Mouse (Mus musculus) hindbrain, embryonic 13.5 days (tissue): ENCODE measurements around the gene Fam177a. TPM values are rescaled to one million over a fixed set of nuclear protein-coding genes. Genes with fewer than 3 reads are reported as not detected.
"Not testable (repeated sequence)": the region's sequence is repeated elsewhere in the genome, so short reads cannot be mapped to it uniquely, and the experiment has no call there.

Experiments used
- ATAC-seq: fragments of 200-750 bp; cut with Nextera tagmentation; 2 replicates; pipeline ENCODE4 v1.8.0; 2017; ENCODE audit warnings: moderate TSS enrichment; ENCODE audit not compliant: low FRiP score
- H3K27ac ChIP-seq: fragments of 300-500 bp; sonication (generic); 2 replicates; pipeline ENCODE4 v1.5.1; 2015; ENCODE audit warnings: inconsistent platforms, mild to moderate bottlenecking, moderate library complexity
- H3K27me3 ChIP-seq: fragments of 300-500 bp; sonication (generic); 2 replicates; pipeline ENCODE4 v1.6.1; 2015; ENCODE audit warnings: mild to moderate bottlenecking, inconsistent platforms
- H3K36me3 ChIP-seq: fragments of 300-500 bp; sonication (generic); 2 replicates; pipeline ENCODE4 v1.6.1; 2015; ENCODE audit warnings: mild to moderate bottlenecking, inconsistent platforms
- H3K4me1 ChIP-seq: fragments of 300-500 bp; sonication (generic); replicated peaks from 2 replicates; pipeline ENCODE4 v1.6.1; 2015; ENCODE audit warnings: inconsistent platforms
- H3K4me2 ChIP-seq: fragments of 300-500 bp; sonication (generic); 2 replicates; pipeline ENCODE4 v1.6.1; 2015; ENCODE audit warnings: inconsistent platforms, mild to moderate bottlenecking, moderate library complexity
- H3K4me3 ChIP-seq: fragments of 300-500 bp; sonication (generic); 2 replicates; pipeline ENCODE4 v1.5.1; 2015; ENCODE audit warnings: mild to moderate bottlenecking, inconsistent platforms
- H3K9ac ChIP-seq: fragments of 300-500 bp; sonication (generic); 2 replicates; pipeline ENCODE4 v1.6.1; 2015; ENCODE audit warnings: mild to moderate bottlenecking, inconsistent platforms
- H3K9me3 ChIP-seq: fragments of 300-500 bp; sonication (generic); 2 replicates; pipeline ENCODE4 v1.6.1; 2016; ENCODE audit warnings: inconsistent platforms
- WGBS: fragments of 180-500 bp; shearing (Covaris S2); methylation state at CpG from one replicate; pipeline ENCODE4 v1.1.7; 2015; 5-methylcytosine and 5-hydroxymethylcytosine counted together
- polyA plus RNA-seq: library from polyadenylated mRNA; unstranded; fragments of >200 nt; fragmentation: Nextera tagmentation; extraction: Ambion mirVana; gene quantifications from 2 replicates; pipeline ENCODE4 v1.2.1, GENCODE M21; 2015

The Fam177a gene
- polyA plus RNA-seq, 1 experiment from 2014 or later = 46.1 TPM

- H3K27me3 ChIP-seq, H3K36me3 ChIP-seq, ATAC-seq, H3K4me3 ChIP-seq, H3K4me1 ChIP-seq, H3K9ac ChIP-seq, H3K9me3 ChIP-seq, H3K27ac ChIP-seq, H3K4me2 ChIP-seq: not testable (repeated sequence)
- no CpG with 5 or more reads among the region's 7 CpGs for WGBS
These were observed 42.8 kb downstream of the Fam177a start for GRCm38 (mm10) chr12:55167034-55167557.

- not testable (repeated sequence) for H3K36me3 ChIP-seq, H3K9me3 ChIP-seq, H3K27ac ChIP-seq, H3K27me3 ChIP-seq, H3K9ac ChIP-seq, ATAC-seq, H3K4me1 ChIP-seq, H3K4me3 ChIP-seq, H3K4me2 ChIP-seq
- WGBS = no CpG with 5 or more reads among the region's 8 CpGs
These were observed 63.4 kb downstream of the Fam177a start for GRCm38 (mm10) chr12:55187686-55188085.

GRCm38 (mm10) chr12:55189127-55189526 is 64.9 kb downstream of the Fam177a start:
- H3K4me3 ChIP-seq, H3K4me1 ChIP-seq, H3K9me3 ChIP-seq, H3K9ac ChIP-seq, H3K4me2 ChIP-seq, H3K27me3 ChIP-seq, ATAC-seq, H3K36me3 ChIP-seq, H3K27ac ChIP-seq: not testable (repeated sequence)
- WGBS = no CpG with 5 or more reads among the region's 5 CpGs

Other genes with a start within 250 kb of the Fam177a start
- gene Gm20403, start 137.9 kb upstream of the Fam177a start, polyA plus RNA-seq = not detected in 2 replicates
- 11.4 and 12.8 TPM in 2 replicates for gene Baz1a, start 110.1 kb upstream of the Fam177a start, polyA plus RNA-seq
- 35.9 and 37.3 TPM in 2 replicates for gene 2700097O09Rik, start 44.4 kb upstream of the Fam177a start, polyA plus RNA-seq
- 188 and 196 TPM in 2 replicates for gene Srp54a, start 44.2 kb upstream of the Fam177a start, polyA plus RNA-seq
- 69.7 and 74.4 TPM in 2 replicates for gene Srp54b, start 30.6 kb downstream of the Fam177a start, polyA plus RNA-seq
- not detected in 2 replicates for gene 1700047I17Rik2, start 75.1 kb downstream of the Fam177a start, polyA plus RNA-seq
- 79.7 and 82.2 TPM in 2 replicates for gene Srp54c, start 105.7 kb downstream of the Fam177a start, polyA plus RNA-seq
- gene 1110008L16Rik, start 175.1 kb downstream of the Fam177a start, polyA plus RNA-seq = 8.9 and 10.0 TPM in 2 replicates
- 27.2 and 27.7 TPM in 2 replicates for gene Ppp2r3c, start 178.5 kb downstream of the Fam177a start, polyA plus RNA-seq